Mouse (Mus musculus) activated CD4-positive, CD25-positive, alpha-beta regulatory T cell, adult 4 months (primary cell): ENCODE results near the gene Olfr1121. TPM values are rescaled to one million over a fixed set of nuclear protein-coding genes. Genes with fewer than 3 reads are reported as not detected.
"Not testable (repeated sequence)": the region's sequence is repeated elsewhere in the genome, so short reads cannot be mapped to it uniquely, and the experiment has no call there.

Experiments
- ATAC-seq: one replicate; pipeline ENCODE4 v1.8.0; 2017
- polyA plus RNA-seq, 2 experiments: library from polyadenylated mRNA; unstranded; fragments of 100-300 nt; shearing (Covaris generic); gene quantifications; one replicate each; pipeline ENCODE4 v1.2.1; 2017

Olfr1121 gene
- not detected for polyA plus RNA-seq

DNA sequence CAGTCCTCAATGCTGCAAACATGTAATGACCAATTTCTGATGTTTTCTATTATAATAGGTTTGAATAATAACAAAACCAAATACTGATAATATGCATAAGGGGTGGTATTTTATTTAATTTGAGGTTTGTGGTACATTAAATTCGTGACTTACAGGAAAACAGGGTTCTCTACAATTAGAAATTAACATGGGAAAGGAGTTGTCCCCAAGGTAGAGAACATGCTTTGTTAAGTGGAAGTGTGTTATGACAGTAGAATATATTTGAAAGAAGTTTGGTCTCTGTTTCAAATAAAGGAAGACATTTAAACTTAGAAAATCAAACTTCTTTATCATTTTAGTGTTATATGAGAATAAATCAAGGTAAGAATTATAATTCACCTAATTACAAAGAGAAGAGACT lies at the start of gene Olfr1121:
Gene Olfr1121, plus strand, starts transcription at position 301 of the 400 bp plus-strand sequence.
- no peak for ATAC-seq

DNA sequence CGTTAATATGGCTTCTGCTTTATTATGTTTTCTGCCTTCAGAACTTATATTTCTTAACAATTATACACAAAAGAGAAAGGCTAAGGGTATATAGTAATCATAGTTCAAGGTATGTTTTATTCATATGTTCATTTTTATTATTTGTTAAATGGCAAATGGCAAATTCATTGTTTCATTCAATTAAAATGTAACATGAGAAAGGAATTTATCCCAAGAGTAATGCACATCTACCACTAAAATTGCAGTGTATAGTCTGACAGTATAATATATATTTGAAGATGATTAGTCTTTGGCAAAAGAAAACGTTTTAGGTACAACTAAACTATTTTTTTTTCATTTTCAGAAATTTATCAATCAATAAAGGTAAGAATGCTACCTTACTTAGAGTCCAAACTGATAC lies 15.2 kb upstream of the Olfr1121 start, which contains the start of gene Olfr1120:
Gene Olfr1120, plus strand, starts transcription at position 301 of the 400 bp plus-strand sequence.
- no peak for ATAC-seq

DNA sequence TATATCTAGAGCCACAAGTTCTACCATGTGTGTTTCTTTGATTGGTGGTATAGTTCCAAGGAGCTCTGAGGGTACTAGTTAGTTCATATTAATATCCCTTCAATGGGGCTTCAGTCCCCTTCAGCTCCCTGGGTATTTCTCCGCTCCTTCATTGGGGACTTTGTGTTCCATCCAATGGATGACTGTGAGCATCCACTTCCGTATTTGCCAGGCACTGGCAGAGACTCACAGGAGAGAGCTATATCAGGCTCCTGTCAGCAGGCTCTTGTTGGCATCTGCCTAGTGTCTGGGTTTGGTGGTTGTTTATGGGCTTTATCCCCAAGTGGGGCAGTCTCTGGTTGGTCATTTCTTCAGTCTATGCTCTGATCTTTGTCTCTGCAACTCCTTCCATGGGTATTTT lies 9.6 kb upstream of the Olfr1121 start:
- ATAC-seq: not testable (repeated sequence)

DNA sequence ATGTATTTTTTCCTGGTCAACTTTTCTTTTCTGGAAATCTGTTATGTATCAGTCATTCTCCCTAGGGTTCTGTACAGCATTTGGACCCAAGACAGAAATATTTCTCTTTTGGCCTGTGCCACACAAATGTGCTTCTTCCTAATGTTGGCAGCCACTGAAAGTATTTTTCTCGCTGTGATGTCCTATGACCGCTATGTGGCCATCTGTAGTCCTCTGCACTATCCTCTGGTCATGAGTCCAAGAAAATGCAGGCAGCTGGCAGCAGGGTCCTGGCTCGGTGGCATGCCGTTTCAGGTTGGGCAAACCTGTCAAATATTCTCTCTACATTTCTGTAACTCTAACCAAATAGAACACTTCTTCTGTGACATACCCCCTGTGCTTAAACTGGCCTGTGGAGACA lies 2.0 kb downstream of the Olfr1121 start:
- ATAC-seq: no peak

DNA sequence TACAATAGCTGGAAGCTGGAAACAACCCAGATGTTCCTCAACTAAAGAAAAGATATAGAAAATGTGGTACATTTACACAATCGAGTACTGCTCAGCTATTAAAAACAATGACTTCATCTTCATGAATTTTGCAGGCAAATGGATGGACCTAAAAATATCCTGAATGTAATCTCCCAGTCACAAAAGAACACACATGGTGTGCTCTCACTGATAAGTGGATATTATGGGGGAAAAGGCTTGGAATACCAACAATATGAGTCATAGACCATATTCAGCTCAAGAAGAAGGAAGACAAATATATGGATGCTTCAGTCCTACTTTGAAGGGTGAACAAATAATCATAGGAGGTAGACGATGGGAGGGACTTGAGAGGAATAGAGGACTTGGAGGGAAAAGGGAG lies 14.2 kb downstream of the Olfr1121 start:
- ATAC-seq: no peak

DNA sequence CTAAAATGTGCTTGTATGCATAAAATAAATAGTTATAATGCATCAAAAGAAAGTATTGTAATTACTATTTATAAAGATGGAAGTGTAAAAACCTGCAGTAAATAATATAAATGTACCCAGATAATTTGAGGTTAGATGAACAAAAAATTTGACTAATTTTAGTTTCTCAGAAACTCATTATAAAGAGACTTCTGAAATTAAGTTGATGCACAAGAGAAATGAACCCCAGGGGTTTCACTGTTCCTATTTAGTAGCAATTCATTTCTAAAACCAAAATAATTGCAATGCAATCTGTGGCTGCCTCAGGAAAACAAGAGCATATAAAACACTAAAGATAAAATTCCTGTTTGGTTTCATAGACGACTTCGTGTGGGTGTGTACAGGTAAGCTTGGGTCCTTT lies 15.9 kb downstream of the Olfr1121 start, which contains the start of gene Olfr1122:
Gene Olfr1122, plus strand, starts transcription at position 301 of the 400 bp plus-strand sequence.
- ATAC-seq: no peak

DNA sequence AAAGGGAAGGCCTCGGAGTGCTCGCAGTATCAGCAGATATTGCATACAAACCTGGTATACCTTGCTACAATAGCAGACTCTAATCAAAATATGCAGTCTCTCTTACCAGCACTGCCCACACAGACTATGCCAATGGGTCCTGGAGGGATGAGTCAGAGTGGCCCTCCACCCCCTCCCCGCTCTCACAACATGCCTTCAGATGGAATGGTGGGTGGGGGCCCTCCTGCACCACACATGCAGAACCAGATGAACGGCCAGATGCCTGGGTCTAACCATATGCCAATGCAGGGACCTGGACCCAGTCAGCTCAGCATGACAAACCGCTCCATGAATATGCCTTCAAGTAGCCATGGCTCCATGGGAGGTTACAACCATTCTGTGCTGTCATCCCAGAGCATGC lies 23.9 kb downstream of the Olfr1121 start:
- ATAC-seq: peak; percentile 46

DNA sequence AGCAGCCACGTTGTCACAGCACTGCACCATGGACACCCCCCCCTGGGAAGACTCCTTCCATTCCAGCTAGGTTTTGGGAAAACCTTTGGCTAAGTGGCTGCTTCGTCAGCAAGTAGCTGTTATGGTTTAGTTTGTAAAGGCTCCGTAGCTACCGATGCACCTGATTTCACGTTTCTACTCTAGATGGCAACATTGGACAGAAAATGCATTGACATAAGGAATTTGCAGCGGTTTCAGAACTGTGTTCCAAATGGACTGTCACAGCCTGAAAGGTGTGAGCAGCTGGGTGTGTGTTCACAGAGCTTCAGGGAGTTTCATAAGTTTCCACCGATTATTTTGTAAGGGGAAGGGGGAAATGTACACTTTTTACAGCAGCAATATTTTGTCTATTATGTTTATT lies 25.0 kb downstream of the Olfr1121 start:
- ATAC-seq: not testable (repeated sequence)

DNA sequence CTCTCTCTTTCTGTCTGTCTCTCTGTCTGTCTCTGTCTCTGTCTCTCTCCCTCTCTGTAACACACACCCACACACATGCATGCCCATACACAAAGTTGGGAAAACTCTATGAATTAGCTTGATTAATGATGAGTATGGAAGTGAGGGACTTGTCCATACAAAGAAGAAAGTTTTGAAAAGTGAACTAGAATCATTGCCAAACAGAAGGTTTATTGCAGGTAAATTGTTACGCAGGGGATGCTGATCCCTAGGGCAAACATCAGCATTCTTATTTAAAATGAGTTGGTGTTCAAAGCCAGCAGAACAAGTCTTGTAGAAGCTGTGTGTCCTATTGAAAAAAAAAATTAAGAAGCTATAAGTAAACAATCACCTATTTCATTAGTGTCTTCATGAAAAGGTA lies 46.6 kb downstream of the Olfr1121 start, which contains the start of gene Olfr1123:
Gene Olfr1123, plus strand, starts transcription at position 301 of the 400 bp plus-strand sequence.
- ATAC-seq: no peak

Other genes with a start within 250 kb of the Olfr1121 start
- not detected for gene Olfr1110, start 229.6 kb upstream of the Olfr1121 start, polyA plus RNA-seq
- not detected for gene Olfr1111, start 217.3 kb upstream of the Olfr1121 start, polyA plus RNA-seq
- gene Olfr1112, start 182.1 kb upstream of the Olfr1121 start, polyA plus RNA-seq: not detected
- not detected for gene Olfr1113, start 160.9 kb upstream of the Olfr1121 start, polyA plus RNA-seq
- gene Olfr1115, start 121.9 kb upstream of the Olfr1121 start, polyA plus RNA-seq: not detected
- under 1 TPM in 1 of 2 experiments, not detected in 1; 0.07 TPM for gene Olfr1116, start 102.4 kb upstream of the Olfr1121 start, polyA plus RNA-seq
- not detected for gene Olfr1118, start 62.3 kb upstream of the Olfr1121 start, polyA plus RNA-seq
- gene Olfr1120, start 15.1 kb upstream of the Olfr1121 start, polyA plus RNA-seq: not detected
- gene Olfr1122, start 16.0 kb downstream of the Olfr1121 start, polyA plus RNA-seq: not detected
- not detected for gene Olfr1123, start 46.7 kb downstream of the Olfr1121 start, polyA plus RNA-seq
- 1 to 10 TPM in 1 of 2 experiments, not detected in 1; 1.8 TPM for gene Olfr1124, start 60.4 kb downstream of the Olfr1121 start, polyA plus RNA-seq
- not detected for gene Olfr1126, start 84.1 kb downstream of the Olfr1121 start, polyA plus RNA-seq
- not detected for gene Pramel7, start 127.2 kb downstream of the Olfr1121 start, polyA plus RNA-seq
- gene Pramel6, start 136.7 kb downstream of the Olfr1121 start, polyA plus RNA-seq: not detected
- not detected for gene Olfr153, start 161.9 kb downstream of the Olfr1121 start, polyA plus RNA-seq
- under 1 TPM in 1 of 2 experiments, not detected in 1; 0.36 TPM for gene Olfr1128, start 175.6 kb downstream of the Olfr1121 start, polyA plus RNA-seq
- gene Olfr1129, start 204.0 kb downstream of the Olfr1121 start, polyA plus RNA-seq: not detected
- not detected for gene Olfr1130, start 236.3 kb downstream of the Olfr1121 start, polyA plus RNA-seq